Mouse (Mus musculus): ENCODE data around the gene Whrn. TPM values are rescaled to one million over a fixed set of nuclear protein-coding genes. Genes with fewer than 3 reads are reported as not detected.
A peak's percentile ranks its signal among the peaks of the same experiment; 100 is the strongest.

Gene Whrn
- 5.9 and 6.6 TPM in 2 replicates for polyA plus RNA-seq (2014; fragmentation: Nextera tagmentation; extraction: Ambion mirVana)

- Histone ChIP-seq H3K27me3 (ENCODE audit: control insufficient read depth, insufficient read depth, low read length) (0 out of 2 replicates have a peak, but pooled peaks cover 3% of the 10 kb centered on the region), H3K9ac (ENCODE audit: low read depth, low read length) (peak within 1 kb of the TSS; percentile 69), H3K4me2 (replicated peaks; ENCODE audit: low read depth, low read length) (peak within 1 kb of the TSS; percentile 90), H3K36me3 (ENCODE audit: control insufficient read depth, insufficient read depth, low read length) (no peaks in the 10 kb centered on the region), H3K4me1 (replicated peaks; ENCODE audit: control insufficient read depth, insufficient read depth, low read length) (peaks cover 2% of the 10 kb centered on the region; the same call in 1 of the 2 replicates), H3K4me3 (ENCODE audit: low read depth, low read length) (peak within 1 kb of the TSS; percentile 73), H3K9me3 (ENCODE audit: control insufficient read depth, low read length) (no peaks in the 10 kb centered on the region), H3K27ac (ENCODE audit: low read depth, low read length) (no peak within 1 kb of the TSS; the same call in 1 of the 2 replicates)
- ATAC-seq (ENCODE audit: low FRiP score) (peak; percentile 84), DNase-seq (ENCODE audit: low spot score) (peak; percentile 85)
- WGBS, result 0% methylated on average over 13 of the region's 34 CpGs
These were observed at the start of gene Whrn for GRCm38 (mm10) chr4:63495915-63496278. TSS of gene Whrn (minus strand) at chr4:63495991.

- Histone ChIP-seq H3K36me3 (ENCODE audit: control insufficient read depth, insufficient read depth, low read length) (peaks cover 3% of the 10 kb centered on the region; the same call in 1 of the 2 replicates), H3K27ac (ENCODE audit: low read depth, low read length) (peak overlapping the region; percentile 82), H3K4me1 (replicated peaks; ENCODE audit: control insufficient read depth, insufficient read depth, low read length) (no peaks in the 10 kb centered on the region; the same call in 1 of the 2 replicates), H3K9ac (ENCODE audit: low read depth, low read length) (peak overlapping the region; percentile 96), H3K4me3 (ENCODE audit: low read depth, low read length) (peak overlapping the region; percentile 84), H3K4me2 (replicated peaks; ENCODE audit: low read depth, low read length) (peak overlapping the region; percentile 66), H3K27me3 (ENCODE audit: control insufficient read depth, insufficient read depth, low read length) (no peaks in the 10 kb centered on the region), H3K9me3 (ENCODE audit: control insufficient read depth, low read length) (no peaks in the 10 kb centered on the region)
- 23% methylated on average over 26 of the region's 26 CpGs for WGBS
- ATAC-seq (ENCODE audit: low FRiP score) (no peak), DNase-seq (ENCODE audit: low spot score) (peak; percentile 27)
These were observed 49.6 kb upstream of the Whrn start for GRCm38 (mm10) chr4:63545231-63545958.

GRCm38 (mm10) chr4:63544494-63545230, 48.9 kb upstream of the Whrn start, which contains the start of gene Atp6v1g1:
TSS of gene Atp6v1g1 (plus strand) at chr4:63544772.
- 2% methylated on average over 39 of the region's 57 CpGs for WGBS
- ATAC-seq (ENCODE audit: low FRiP score) (peak; percentile 98), DNase-seq (ENCODE audit: low spot score) (peak; percentile 95)

GRCm38 (mm10) chr4:63543746-63544493, 48.1 kb upstream of the Whrn start:
- Histone ChIP-seq H3K27ac (ENCODE audit: low read depth, low read length) (no peak overlapping the region), H3K36me3 (ENCODE audit: control insufficient read depth, insufficient read depth, low read length) (no peaks in the 10 kb centered on the region; the same call in 1 of the 2 replicates), H3K4me2 (replicated peaks; ENCODE audit: low read depth, low read length) (no peak overlapping the region; the same call in 1 of the 2 replicates), H3K27me3 (ENCODE audit: control insufficient read depth, insufficient read depth, low read length) (no peaks in the 10 kb centered on the region), H3K9me3 (ENCODE audit: control insufficient read depth, low read length) (no peaks in the 10 kb centered on the region), H3K9ac (ENCODE audit: low read depth, low read length) (peak overlapping the region; percentile 31; the same call in 1 of the 2 replicates), H3K4me3 (ENCODE audit: low read depth, low read length) (peak overlapping the region; percentile 84; the same call in 1 of the 2 replicates), H3K4me1 (replicated peaks; ENCODE audit: control insufficient read depth, insufficient read depth, low read length) (no peaks in the 10 kb centered on the region; the same call in 1 of the 2 replicates)
- 62% methylated on average over 10 of the region's 10 CpGs for WGBS
- DNase-seq (ENCODE audit: low spot score) (no peak), ATAC-seq (ENCODE audit: low FRiP score) (peak; percentile 65)

More at GRCm38 (mm10) chr4:63544494-63545230, 48.9 kb upstream of the Whrn start, which contains the start of gene Atp6v1g1:
- Histone ChIP-seq H3K9ac (ENCODE audit: low read depth, low read length) (peak within 1 kb of the TSS; percentile 96), H3K36me3 (ENCODE audit: control insufficient read depth, insufficient read depth, low read length) (peaks cover 3% of the 10 kb centered on the region; the same call in 1 of the 2 replicates), H3K4me3 (ENCODE audit: low read depth, low read length) (peak within 1 kb of the TSS; percentile 84), H3K27ac (ENCODE audit: low read depth, low read length) (peak within 1 kb of the TSS; percentile 82), H3K4me1 (replicated peaks; ENCODE audit: control insufficient read depth, insufficient read depth, low read length) (no peaks in the 10 kb centered on the region; the same call in 1 of the 2 replicates), H3K9me3 (ENCODE audit: control insufficient read depth, low read length) (no peaks in the 10 kb centered on the region), H3K4me2 (replicated peaks; ENCODE audit: low read depth, low read length) (peak within 1 kb of the TSS; percentile 66), H3K27me3 (ENCODE audit: control insufficient read depth, insufficient read depth, low read length) (no peaks in the 10 kb centered on the region)

GRCm38 (mm10) chr4:63542209-63542608, 46.4 kb upstream of the Whrn start:
- Histone ChIP-seq H3K27me3 (ENCODE audit: control insufficient read depth, insufficient read depth, low read length) (no peaks in the 10 kb centered on the region), H3K36me3 (ENCODE audit: control insufficient read depth, insufficient read depth, low read length) (no peaks in the 10 kb centered on the region), H3K9ac (ENCODE audit: low read depth, low read length) (no peak overlapping the region), H3K27ac (ENCODE audit: low read depth, low read length) (no peak overlapping the region), H3K4me1 (replicated peaks; ENCODE audit: control insufficient read depth, insufficient read depth, low read length) (no peaks in the 10 kb centered on the region; the same call in 1 of the 2 replicates), H3K4me3 (ENCODE audit: low read depth, low read length) (no peak overlapping the region), H3K4me2 (replicated peaks; ENCODE audit: low read depth, low read length) (no peak overlapping the region), H3K9me3 (ENCODE audit: control insufficient read depth, low read length) (no peaks in the 10 kb centered on the region)
- no peak for ATAC-seq (ENCODE audit: low FRiP score)
- 80% methylated on average over 2 of the region's 2 CpGs for WGBS
- no peak for DNase-seq (ENCODE audit: low spot score)

- Histone ChIP-seq H3K4me2 (replicated peaks; ENCODE audit: low read depth, low read length) (no peak overlapping the region), H3K9me3 (ENCODE audit: control insufficient read depth, low read length) (no peaks in the 10 kb centered on the region), H3K36me3 (ENCODE audit: control insufficient read depth, insufficient read depth, low read length) (no peaks in the 10 kb centered on the region), H3K27ac (ENCODE audit: low read depth, low read length) (no peak overlapping the region), H3K4me3 (ENCODE audit: low read depth, low read length) (no peak overlapping the region), H3K27me3 (ENCODE audit: control insufficient read depth, insufficient read depth, low read length) (no peaks in the 10 kb centered on the region), H3K9ac (ENCODE audit: low read depth, low read length) (no peak overlapping the region), H3K4me1 (replicated peaks; ENCODE audit: control insufficient read depth, insufficient read depth, low read length) (no peaks in the 10 kb centered on the region)
- DNase-seq (ENCODE audit: low spot score), result no peak
- ATAC-seq (ENCODE audit: low FRiP score), result no peak
- 91% methylated on average over 4 of the region's 4 CpGs for WGBS
These were observed 41.8 kb upstream of the Whrn start for GRCm38 (mm10) chr4:63537602-63538001.

- WGBS, result 85% methylated on average over 7 of the region's 7 CpGs
- ATAC-seq (ENCODE audit: low FRiP score), result no peak
These were observed 34.6 kb upstream of the Whrn start for GRCm38 (mm10) chr4:63530409-63530808.

GRCm38 (mm10) chr4:63528946-63529345, 33.2 kb upstream of the Whrn start:
- Histone ChIP-seq H3K4me1 (replicated peaks; ENCODE audit: control insufficient read depth, insufficient read depth, low read length) (no peaks in the 10 kb centered on the region), H3K4me2 (replicated peaks; ENCODE audit: low read depth, low read length) (no peak overlapping the region), H3K27me3 (ENCODE audit: control insufficient read depth, insufficient read depth, low read length) (no peaks in the 10 kb centered on the region), H3K9ac (ENCODE audit: low read depth, low read length) (no peak overlapping the region), H3K4me3 (ENCODE audit: low read depth, low read length) (no peak overlapping the region), H3K9me3 (ENCODE audit: control insufficient read depth, low read length) (no peaks in the 10 kb centered on the region), H3K27ac (ENCODE audit: low read depth, low read length) (no peak overlapping the region), H3K36me3 (ENCODE audit: control insufficient read depth, insufficient read depth, low read length) (no peaks in the 10 kb centered on the region)
- ATAC-seq (ENCODE audit: low FRiP score) (no peak), DNase-seq (ENCODE audit: low spot score) (no peak)
- WGBS, result 82% methylated on average over 6 of the region's 6 CpGs

More at GRCm38 (mm10) chr4:63530409-63530808, 34.6 kb upstream of the Whrn start:
- no peak overlapping the region for H3K4me3 ChIP-seq (ENCODE audit: low read depth, low read length)
- H3K4me1 ChIP-seq (replicated peaks; ENCODE audit: control insufficient read depth, insufficient read depth, low read length), result no peaks in the 10 kb centered on the region
- no peaks in the 10 kb centered on the region for H3K9me3 ChIP-seq (ENCODE audit: control insufficient read depth, low read length)
- no peak overlapping the region for H3K27ac ChIP-seq (ENCODE audit: low read depth, low read length)
- DNase-seq (ENCODE audit: low spot score), result no peak
- no peak overlapping the region for H3K4me2 ChIP-seq (replicated peaks; ENCODE audit: low read depth, low read length)
- H3K36me3 ChIP-seq (ENCODE audit: control insufficient read depth, insufficient read depth, low read length), result no peaks in the 10 kb centered on the region
- H3K27me3 ChIP-seq (ENCODE audit: control insufficient read depth, insufficient read depth, low read length), result no peaks in the 10 kb centered on the region
- H3K9ac ChIP-seq (ENCODE audit: low read depth, low read length), result no peak overlapping the region
